Mouse (Mus musculus): ENCODE results near the gene Pebp1.
A peak's percentile ranks its signal among the peaks of the same experiment; 100 is the strongest.

Gene Pebp1

GRCm38 (mm10) chr5:117285266-117285665, 2.2 kb downstream of the Pebp1 start:
- no peak for DNase-seq (ENCODE audit: low spot score)

GRCm38 (mm10) chr5:117284682-117285081, 2.7 kb downstream of the Pebp1 start:
- no peak for DNase-seq (ENCODE audit: low spot score)

- no peak for DNase-seq (ENCODE audit: low spot score)
These were observed 3.4 kb downstream of the Pebp1 start for GRCm38 (mm10) chr5:117284029-117284428.

GRCm38 (mm10) chr5:117282360-117282759, 5.1 kb downstream of the Pebp1 start:
- DNase-seq (ENCODE audit: low spot score): no peak

- no peak for DNase-seq (ENCODE audit: low spot score)
These were observed 5.9 kb downstream of the Pebp1 start for GRCm38 (mm10) chr5:117281536-117281935.

GRCm38 (mm10) chr5:117279669-117280050, 7.8 kb downstream of the Pebp1 start:
- DNase-seq (ENCODE audit: low spot score): no peak

GRCm38 (mm10) chr5:117278809-117279668, 8.4 kb downstream of the Pebp1 start:
- DNase-seq (ENCODE audit: low spot score): peak; percentile 62

GRCm38 (mm10) chr5:117277784-117278183, 9.6 kb downstream of the Pebp1 start:
- DNase-seq (ENCODE audit: low spot score): no peak

GRCm38 (mm10) chr5:117274817-117275216, 12.6 kb downstream of the Pebp1 start:
- no peak for DNase-seq (ENCODE audit: low spot score)

GRCm38 (mm10) chr5:117271945-117272344, 15.5 kb downstream of the Pebp1 start:
- DNase-seq (ENCODE audit: low spot score): no peak

- no peak for DNase-seq (ENCODE audit: low spot score)
These were observed 18.0 kb downstream of the Pebp1 start for GRCm38 (mm10) chr5:117269395-117269794.

GRCm38 (mm10) chr5:117268749-117269148, 18.7 kb downstream of the Pebp1 start:
- no peak for DNase-seq (ENCODE audit: low spot score)

GRCm38 (mm10) chr5:117267913-117268312, 19.5 kb downstream of the Pebp1 start:
- no peak for DNase-seq (ENCODE audit: low spot score)

- DNase-seq (ENCODE audit: low spot score): no peak
These were observed 22.7 kb downstream of the Pebp1 start for GRCm38 (mm10) chr5:117264701-117265100.

- no peak for DNase-seq (ENCODE audit: low spot score)
These were observed 23.9 kb downstream of the Pebp1 start for GRCm38 (mm10) chr5:117263566-117263965.

- DNase-seq (ENCODE audit: low spot score): no peak
These were observed 29.1 kb downstream of the Pebp1 start for GRCm38 (mm10) chr5:117258276-117258675.

- DNase-seq (ENCODE audit: low spot score): no peak
These were observed 35.7 kb downstream of the Pebp1 start for GRCm38 (mm10) chr5:117251763-117252162.

- DNase-seq (ENCODE audit: low spot score): no peak
These were observed 36.6 kb downstream of the Pebp1 start for GRCm38 (mm10) chr5:117250796-117251195.

GRCm38 (mm10) chr5:117248351-117248750, 39.1 kb downstream of the Pebp1 start:
- no peak for DNase-seq (ENCODE audit: low spot score)

GRCm38 (mm10) chr5:117245170-117245569, 42.3 kb downstream of the Pebp1 start:
- no peak for DNase-seq (ENCODE audit: low spot score)

- DNase-seq (ENCODE audit: low spot score): no peak
These were observed 44.5 kb downstream of the Pebp1 start for GRCm38 (mm10) chr5:117242671-117243478.

GRCm38 (mm10) chr5:117241935-117242531, 45.4 kb downstream of the Pebp1 start:
- no peak for DNase-seq (ENCODE audit: low spot score)
